Mouse (Mus musculus) lung, embryonic 15.5 days (tissue): ENCODE results near the gene Arhgef3. TPM values are rescaled to one million over a fixed set of nuclear protein-coding genes. Genes with fewer than 3 reads are reported as not detected.

ENCODE experiments used
- ATAC-seq: fragments of 200-750 bp; cut with Nextera tagmentation; 2 replicates; pipeline ENCODE4 v1.8.0; 2017; ENCODE audit warnings: moderate number of reproducible peaks, borderline replicate concordance; ENCODE audit not compliant: low FRiP score, low TSS enrichment; ENCODE audit errors: extremely low read depth
- H3K27ac ChIP-seq: fragments of 300-500 bp; sonication (generic); 2 replicates; pipeline ENCODE4 v1.5.1; 2015; ENCODE audit warnings: moderate library complexity, mild to moderate bottlenecking, inconsistent platforms
- H3K27me3 ChIP-seq: fragments of 300-500 bp; sonication (generic); 2 replicates; pipeline ENCODE4 v1.6.1; 2015; ENCODE audit warnings: inconsistent platforms
- H3K36me3 ChIP-seq: fragments of 300-500 bp; sonication (generic); 2 replicates; pipeline ENCODE4 v1.6.1; 2015; ENCODE audit warnings: inconsistent platforms
- H3K4me1 ChIP-seq: fragments of 300-500 bp; sonication (generic); 2 replicates; pipeline ENCODE4 v1.6.1; 2015; ENCODE audit warnings: inconsistent platforms
- H3K4me2 ChIP-seq: fragments of 300-500 bp; sonication (generic); 2 replicates; pipeline ENCODE4 v1.6.1; 2015; ENCODE audit warnings: inconsistent platforms, mild to moderate bottlenecking, moderate library complexity
- H3K4me3 ChIP-seq: fragments of 300-500 bp; sonication (generic); 2 replicates; pipeline ENCODE4 v1.5.1; 2015; ENCODE audit warnings: mild to moderate bottlenecking, inconsistent platforms
- H3K9ac ChIP-seq: fragments of 300-500 bp; sonication (generic); 2 replicates; pipeline ENCODE4 v1.6.1; 2015; ENCODE audit warnings: inconsistent platforms
- H3K9me3 ChIP-seq: fragments of 300-500 bp; sonication (generic); 2 replicates; pipeline ENCODE4 v1.6.1; 2016; ENCODE audit warnings: inconsistent platforms
- WGBS: fragments of 180-500 bp; shearing (Covaris S2); methylation state at CpG from one replicate; pipeline ENCODE4 v1.1.7; 2015; 5-methylcytosine and 5-hydroxymethylcytosine counted together
- polyA plus RNA-seq: library from polyadenylated mRNA; unstranded; fragments of >200 nt; fragmentation: Nextera tagmentation; extraction: Ambion mirVana; gene quantifications from 2 replicates; pipeline ENCODE4 v1.2.1, GENCODE M21; 2015

Gene Arhgef3
- polyA plus RNA-seq, 1 experiment from 2014 or later: 10.9 TPM

DNA sequence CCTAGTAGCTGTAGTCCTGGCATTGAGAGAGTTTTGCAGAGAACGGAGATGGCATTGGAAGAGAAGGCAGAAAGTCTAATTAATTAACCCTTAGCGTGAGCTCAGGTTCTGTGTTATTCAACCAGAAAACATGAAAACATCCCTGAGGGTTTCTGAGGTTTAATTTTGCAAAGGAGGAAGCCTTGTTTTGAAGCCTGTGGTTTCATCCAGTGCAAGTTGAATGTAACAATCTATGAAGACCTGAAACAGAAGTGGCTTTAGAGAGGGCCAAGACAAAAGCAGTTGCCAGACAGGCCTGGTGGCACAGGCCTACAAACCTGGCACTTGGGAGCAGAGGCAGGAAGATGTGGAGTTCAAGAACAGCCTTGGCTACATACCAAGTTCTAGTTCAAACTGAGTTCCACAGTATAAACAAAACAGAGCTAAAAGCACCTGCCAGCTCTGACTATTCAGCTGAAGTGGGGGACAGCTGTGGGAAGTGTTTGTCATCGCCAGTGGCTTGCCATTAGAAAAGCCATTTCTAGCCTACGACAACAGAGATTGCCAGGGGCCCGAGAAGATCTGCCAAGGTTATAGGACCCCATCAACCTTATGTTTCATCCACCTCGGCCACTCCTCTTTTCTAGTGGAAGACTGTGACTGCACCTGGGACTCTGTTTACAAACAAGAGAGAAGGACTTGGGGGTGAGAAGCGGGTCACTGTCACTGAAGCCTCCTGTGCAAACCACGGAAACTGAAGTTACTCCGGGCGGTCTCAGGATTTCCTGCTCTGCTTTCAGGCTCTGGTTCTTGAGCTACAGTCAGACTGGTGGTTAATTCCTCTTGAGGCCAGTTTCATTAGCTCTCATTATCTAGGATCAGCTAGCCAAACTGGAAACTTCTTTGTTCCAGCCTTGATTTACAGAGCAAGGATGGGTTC lies 287.9 kb downstream of the Arhgef3 start:
- no peaks in the 10 kb centered on the region for H3K9me3 ChIP-seq
- H3K27ac ChIP-seq: peak overlapping the region; percentile 68
- peaks cover 15% of the 10 kb centered on the region for H3K4me1 ChIP-seq
- no peak overlapping the region for H3K4me2 ChIP-seq
- no peaks in the 10 kb centered on the region for H3K27me3 ChIP-seq
- ATAC-seq: no peak
- H3K4me3 ChIP-seq: no peak overlapping the region
- H3K36me3 ChIP-seq: no peaks in the 10 kb centered on the region
- no peak overlapping the region for H3K9ac ChIP-seq
- WGBS: 43% methylated on average over 10 of the region's 10 CpGs

DNA sequence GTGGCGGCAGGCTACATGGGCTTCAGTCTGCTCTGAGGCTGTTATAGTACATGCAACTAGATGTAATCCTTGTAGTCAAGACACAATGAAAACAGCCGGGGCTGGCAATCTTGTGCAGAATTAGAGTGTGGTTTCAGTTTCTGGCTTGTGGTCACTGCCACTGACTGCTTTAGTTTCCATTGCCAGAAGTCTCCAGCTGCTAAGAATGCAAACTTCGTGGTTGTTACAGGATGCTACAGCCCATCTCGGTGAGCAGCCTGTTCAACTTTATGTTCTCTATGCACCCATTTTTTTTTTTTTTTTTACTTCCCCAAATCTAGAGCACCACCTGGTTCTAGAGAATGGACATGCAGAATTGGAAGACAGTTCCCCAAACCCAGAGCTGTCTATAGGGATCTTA lies 290.8 kb downstream of the Arhgef3 start:
- Histone ChIP-seq H3K36me3 (no peaks in the 10 kb centered on the region), H3K9me3 (no peaks in the 10 kb centered on the region), H3K4me3 (no peak overlapping the region), H3K27me3 (no peaks in the 10 kb centered on the region), H3K4me1 (peaks cover 15% of the 10 kb centered on the region), H3K9ac (no peak overlapping the region), H3K4me2 (no peak overlapping the region), H3K27ac (no peak overlapping the region)
- no peak for ATAC-seq
- WGBS: 86% methylated on average over 4 of the region's 4 CpGs

DNA sequence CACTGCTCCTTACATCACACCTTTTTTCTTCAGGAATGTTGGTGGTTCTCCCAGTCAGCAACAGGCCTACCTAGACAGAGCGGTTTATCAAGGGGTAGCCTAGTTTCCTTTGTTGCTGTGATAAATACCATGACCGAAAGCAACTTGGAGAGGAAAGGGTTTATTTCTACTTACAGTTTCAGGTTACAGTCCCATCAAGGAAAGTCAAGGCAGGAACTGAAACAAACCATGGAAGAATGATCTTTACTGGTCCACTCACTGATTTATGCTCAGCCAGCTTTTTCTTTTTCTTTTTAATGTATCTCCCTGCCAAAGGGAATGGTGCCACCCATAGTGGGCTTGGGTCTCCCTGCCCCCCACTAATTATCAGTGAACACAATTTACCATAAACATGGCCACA lies 291.2 kb downstream of the Arhgef3 start:
- Histone ChIP-seq H3K27me3 (no peaks in the 10 kb centered on the region), H3K4me1 (peaks cover 15% of the 10 kb centered on the region), H3K27ac (no peak overlapping the region), H3K4me3 (no peak overlapping the region), H3K36me3 (no peaks in the 10 kb centered on the region), H3K4me2 (no peak overlapping the region), H3K9ac (no peak overlapping the region), H3K9me3 (no peaks in the 10 kb centered on the region)
- no peak for ATAC-seq
- WGBS: 93% methylated on average over 2 of the region's 2 CpGs

DNA sequence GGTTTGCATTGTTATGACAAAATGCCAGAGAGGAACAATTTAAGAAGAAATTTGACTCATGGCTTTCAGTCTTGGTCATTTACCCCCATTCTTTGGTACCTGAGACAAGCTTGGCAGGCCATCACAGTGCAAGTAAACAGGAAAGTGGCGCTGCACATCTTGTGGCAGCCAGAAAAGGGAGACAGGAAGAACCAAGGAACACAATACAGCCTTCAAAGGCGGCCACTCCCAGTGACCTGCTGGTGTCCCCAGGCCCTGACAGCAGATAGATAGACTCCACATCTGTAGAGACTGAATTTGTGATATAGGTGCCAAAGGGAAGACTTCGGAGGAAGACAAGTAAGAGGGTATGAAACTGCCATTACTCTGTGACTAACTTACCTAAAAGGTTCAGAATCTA lies 293.5 kb downstream of the Arhgef3 start:
- Histone ChIP-seq H3K36me3 (no peaks in the 10 kb centered on the region), H3K9me3 (no peaks in the 10 kb centered on the region), H3K4me1 (no peaks in the 10 kb centered on the region), H3K27ac (no peak overlapping the region), H3K27me3 (no peaks in the 10 kb centered on the region), H3K9ac (no peak overlapping the region), H3K4me3 (no peak overlapping the region), H3K4me2 (no peak overlapping the region)
- no peak for ATAC-seq
- 62% methylated on average over 3 of the region's 3 CpGs for WGBS

DNA sequence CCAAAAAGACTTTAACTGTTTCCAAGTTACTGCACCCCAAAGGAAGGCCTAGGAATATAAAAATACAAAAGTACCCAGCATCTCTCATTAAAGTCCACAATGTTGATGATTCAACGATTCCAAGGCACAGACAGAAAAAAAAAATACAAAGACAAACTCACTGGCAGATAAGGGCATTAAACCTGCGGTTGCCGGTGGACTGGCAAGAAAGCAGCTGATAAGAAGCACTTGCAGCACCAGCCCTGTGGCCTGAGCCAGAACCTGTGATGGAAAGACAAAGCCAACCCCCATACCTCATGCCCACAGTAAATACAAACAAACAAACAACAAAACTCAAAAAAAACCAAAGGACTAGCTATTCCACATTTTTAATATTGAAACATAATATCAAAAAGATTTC lies 295.0 kb downstream of the Arhgef3 start:
- Histone ChIP-seq H3K4me1 (no peaks in the 10 kb centered on the region), H3K4me2 (no peak overlapping the region), H3K27ac (no peak overlapping the region), H3K4me3 (no peak overlapping the region), H3K9ac (no peak overlapping the region), H3K36me3 (no peaks in the 10 kb centered on the region), H3K27me3 (no peaks in the 10 kb centered on the region), H3K9me3 (no peaks in the 10 kb centered on the region)
- ATAC-seq: no peak
- 69% methylated on average over 3 of the region's 3 CpGs for WGBS

DNA sequence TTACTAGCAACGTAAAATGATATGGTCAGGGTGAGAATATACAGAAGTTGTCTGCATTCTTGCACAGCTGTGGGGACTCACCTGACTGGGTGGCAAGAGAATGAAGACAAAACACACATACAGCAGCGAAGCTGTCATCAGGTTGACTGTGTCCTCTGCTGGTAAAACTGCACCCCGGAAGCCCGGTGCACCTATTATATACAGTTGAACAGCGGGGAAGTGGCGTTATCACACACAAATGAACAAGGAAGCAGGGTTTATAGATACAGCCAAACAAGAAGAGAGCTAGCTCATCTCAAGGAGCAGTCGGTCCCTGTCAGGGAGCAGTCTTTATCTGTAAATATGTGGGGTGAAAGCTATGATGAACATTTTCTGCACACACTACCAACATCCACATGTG lies 296.8 kb downstream of the Arhgef3 start:
- Histone ChIP-seq H3K27ac (no peak overlapping the region), H3K4me3 (no peak overlapping the region), H3K4me1 (no peaks in the 10 kb centered on the region), H3K9me3 (no peaks in the 10 kb centered on the region), H3K27me3 (no peaks in the 10 kb centered on the region), H3K9ac (no peak overlapping the region), H3K36me3 (no peaks in the 10 kb centered on the region), H3K4me2 (no peak overlapping the region)
- no peak for ATAC-seq
- WGBS: 84% methylated on average over 7 of the region's 7 CpGs

DNA sequence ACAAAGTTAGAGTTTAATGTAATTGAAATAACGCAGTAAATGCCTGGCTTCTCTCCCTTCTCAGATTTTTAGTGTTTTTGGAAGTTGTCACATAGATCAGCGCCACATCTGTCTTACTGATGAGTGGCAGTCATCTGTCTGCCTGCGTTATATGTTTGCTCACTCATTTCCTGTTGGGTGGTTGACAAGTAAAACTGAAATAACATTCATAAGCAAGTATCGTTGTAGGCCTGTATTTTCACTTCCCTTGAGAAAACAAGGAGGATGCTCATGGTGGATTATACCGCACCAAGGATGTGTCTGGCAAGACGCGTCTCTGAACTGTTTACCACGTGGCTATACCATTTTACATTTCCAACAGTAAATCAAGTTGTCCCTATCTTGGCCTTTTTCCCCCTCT lies 298.0 kb downstream of the Arhgef3 start:
- no peaks in the 10 kb centered on the region for H3K36me3 ChIP-seq
- no peak overlapping the region for H3K9ac ChIP-seq
- H3K9me3 ChIP-seq: no peaks in the 10 kb centered on the region
- no peak overlapping the region for H3K4me3 ChIP-seq
- no peak for ATAC-seq
- H3K27me3 ChIP-seq: no peaks in the 10 kb centered on the region
- no peaks in the 10 kb centered on the region for H3K4me1 ChIP-seq
- H3K4me2 ChIP-seq: no peak overlapping the region
- WGBS: 74% methylated on average over 8 of the region's 8 CpGs
- H3K27ac ChIP-seq: no peak overlapping the region

DNA sequence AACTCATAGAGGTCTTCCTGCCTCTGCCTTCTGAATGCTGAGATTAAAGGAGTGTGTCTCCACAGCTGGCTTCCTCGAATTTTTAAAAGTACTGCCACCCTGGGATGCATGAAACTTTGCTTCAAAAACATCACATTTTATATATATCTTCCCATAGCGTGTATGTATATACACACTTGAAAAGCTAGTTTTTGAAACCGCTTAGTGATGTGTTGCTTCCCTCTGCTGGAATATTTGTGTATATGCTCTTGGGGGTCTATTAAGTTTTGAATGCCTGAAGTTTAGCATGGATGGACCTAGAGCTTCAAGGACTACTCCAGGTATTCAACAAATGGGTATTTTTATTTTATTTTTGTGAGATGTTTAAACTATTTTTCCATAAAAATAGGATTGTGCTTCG lies 299.3 kb downstream of the Arhgef3 start:
- 33% methylated on average over 4 of the region's 4 CpGs for WGBS
- H3K4me2 ChIP-seq: no peak overlapping the region
- no peak for ATAC-seq
- no peak overlapping the region for H3K4me3 ChIP-seq
- no peak overlapping the region for H3K9ac ChIP-seq
- H3K9me3 ChIP-seq: no peaks in the 10 kb centered on the region
- H3K36me3 ChIP-seq: no peaks in the 10 kb centered on the region
- no peak overlapping the region for H3K27ac ChIP-seq
- H3K4me1 ChIP-seq: no peaks in the 10 kb centered on the region
- no peaks in the 10 kb centered on the region for H3K27me3 ChIP-seq

DNA sequence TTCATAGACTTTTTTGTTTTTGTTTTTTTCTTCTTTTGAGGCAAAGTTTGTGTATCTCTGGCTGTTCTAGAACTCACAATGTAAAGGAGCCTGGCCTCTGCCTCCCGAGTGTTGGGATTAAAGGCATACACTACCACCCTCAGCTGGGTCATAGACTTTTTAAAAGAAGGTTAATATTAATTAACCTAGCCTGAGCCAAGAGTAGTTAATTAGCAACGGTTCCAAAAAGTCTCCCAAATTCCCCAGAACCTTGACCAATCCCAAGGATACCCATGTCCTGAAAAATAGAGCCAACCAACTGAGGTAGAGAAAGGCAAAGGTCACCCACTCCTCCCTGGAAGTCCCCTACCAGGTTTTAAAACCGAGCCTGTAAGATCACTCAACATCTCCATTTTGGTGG lies 306.1 kb downstream of the Arhgef3 start:
- no peak overlapping the region for H3K4me2 ChIP-seq
- 66% methylated on average over 3 of the region's 3 CpGs for WGBS
- H3K27ac ChIP-seq: no peak overlapping the region
- H3K36me3 ChIP-seq: no peaks in the 10 kb centered on the region
- no peaks in the 10 kb centered on the region for H3K9me3 ChIP-seq
- ATAC-seq: no peak
- H3K27me3 ChIP-seq: no peaks in the 10 kb centered on the region
- H3K4me1 ChIP-seq: no peaks in the 10 kb centered on the region
- H3K4me3 ChIP-seq: no peak overlapping the region
- H3K9ac ChIP-seq: no peak overlapping the region

DNA sequence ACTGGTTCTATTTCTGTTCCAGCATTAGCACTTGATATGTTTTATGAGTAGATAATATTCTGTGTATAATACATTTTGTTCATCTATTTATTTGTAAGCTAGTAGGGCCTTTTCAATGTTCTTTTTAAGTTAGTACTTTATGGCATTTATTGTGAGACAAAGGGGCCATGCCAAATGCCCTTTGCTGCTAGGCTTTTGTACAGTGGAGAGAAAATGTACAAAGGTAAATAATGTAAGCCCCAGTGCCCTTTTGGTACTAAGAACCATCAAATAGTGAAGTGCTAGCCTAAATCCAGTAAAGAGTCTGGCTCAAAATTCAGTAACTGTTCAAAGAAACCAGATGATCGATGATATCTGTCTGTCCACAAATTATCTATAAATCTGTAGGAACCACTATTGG lies 307.6 kb downstream of the Arhgef3 start:
- no peak overlapping the region for H3K27ac ChIP-seq
- ATAC-seq: no peak
- H3K4me1 ChIP-seq: no peaks in the 10 kb centered on the region
- no peak overlapping the region for H3K9ac ChIP-seq
- H3K9me3 ChIP-seq: no peaks in the 10 kb centered on the region
- WGBS: 97% methylated on average over 1 of the region's 1 CpGs
- H3K4me2 ChIP-seq: no peak overlapping the region
- no peak overlapping the region for H3K4me3 ChIP-seq
- H3K36me3 ChIP-seq: no peaks in the 10 kb centered on the region
- no peaks in the 10 kb centered on the region for H3K27me3 ChIP-seq

DNA sequence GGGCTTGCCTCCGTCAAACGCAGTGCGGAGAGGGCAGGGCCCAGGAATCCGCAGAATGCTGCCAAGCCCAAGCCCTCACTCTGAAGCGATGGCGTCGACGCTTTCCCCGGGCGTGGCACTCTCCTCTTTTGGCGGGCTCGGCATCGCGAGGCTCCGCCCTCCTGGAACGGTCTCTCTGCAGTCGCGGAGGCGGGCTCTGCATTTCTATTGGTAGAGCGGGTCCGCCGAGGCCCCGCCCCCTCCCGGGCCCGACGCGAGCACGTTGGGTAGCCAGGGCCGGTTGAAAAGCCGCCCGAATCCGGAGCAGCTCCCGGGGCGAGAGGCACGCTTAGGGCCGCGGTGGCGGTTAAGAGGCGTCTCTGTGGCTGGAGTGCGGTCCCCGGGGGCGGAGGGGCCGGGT lies 313.9 kb downstream of the Arhgef3 start, which contains the start of gene Fam208a:
Gene Fam208a (plus strand): TSS at position 262 of the 400 bp plus-strand sequence.
- Histone ChIP-seq H3K27ac (peak within 1 kb of the TSS; percentile 99), H3K4me2 (peak within 1 kb of the TSS; percentile 77), H3K4me1 (peaks cover 7% of the 10 kb centered on the region; the same call in 1 of the 2 replicates), H3K27me3 (no peaks in the 10 kb centered on the region), H3K9ac (peak within 1 kb of the TSS; percentile 86), H3K4me3 (peak within 1 kb of the TSS; percentile 61), H3K9me3 (0 out of 2 replicates have a peak, but pooled peaks cover 7% of the 10 kb centered on the region), H3K36me3 (peaks cover 24% of the 10 kb centered on the region; the same call in 1 of the 2 replicates)
- peak; percentile 95 for ATAC-seq
- WGBS: under 1% methylated on average over 43 of the region's 43 CpGs

DNA sequence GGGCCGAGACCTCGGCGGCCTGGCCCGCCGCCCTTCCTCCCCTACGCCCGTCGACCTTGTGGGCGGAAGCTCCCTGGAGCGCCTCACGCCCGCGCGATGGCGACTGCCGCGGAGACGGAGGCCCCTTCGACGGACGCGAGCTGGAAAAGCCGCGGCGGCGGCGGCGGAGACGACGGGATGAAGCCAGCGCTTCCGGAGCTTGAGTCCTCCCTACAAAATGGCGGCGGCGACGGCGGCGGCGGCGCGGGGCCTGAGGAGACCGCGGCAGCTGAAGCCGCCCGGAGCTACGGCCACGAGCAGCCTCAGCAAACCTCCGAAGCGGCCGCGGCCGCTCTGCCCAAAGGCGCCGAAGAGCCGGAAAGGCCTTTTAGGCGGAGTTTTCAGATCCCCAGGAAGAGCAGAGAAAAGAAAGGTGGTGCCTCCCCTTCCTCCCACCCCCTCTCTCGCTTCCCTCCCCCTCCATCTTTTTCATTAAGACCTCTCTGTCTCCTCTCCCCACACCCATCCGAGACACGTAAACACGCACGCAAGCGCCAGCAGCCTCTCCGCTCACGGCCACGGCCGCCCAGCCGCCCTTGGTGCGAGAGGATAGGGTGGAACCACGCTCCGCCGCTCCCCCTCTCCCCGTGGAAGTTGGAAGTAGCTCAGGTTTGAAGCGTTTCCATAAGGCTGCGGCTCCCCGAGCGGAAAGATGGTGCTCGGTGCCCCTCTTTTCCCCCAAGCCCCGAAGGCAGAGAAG lies 314.4 kb downstream of the Arhgef3 start:
- ATAC-seq: peak; percentile 83
- H3K36me3 ChIP-seq: peaks cover 25% of the 10 kb centered on the region; the same call in 1 of the 2 replicates
- no peaks in the 10 kb centered on the region for H3K27me3 ChIP-seq
- H3K4me3 ChIP-seq: peak overlapping the region; percentile 61
- H3K9me3 ChIP-seq: 0 out of 2 replicates have a peak, but pooled peaks cover 7% of the 10 kb centered on the region
- H3K27ac ChIP-seq: peak overlapping the region; percentile 99
- under 1% methylated on average over 67 of the region's 78 CpGs for WGBS
- H3K9ac ChIP-seq: peak overlapping the region; percentile 86
- peaks cover 7% of the 10 kb centered on the region; the same call in 1 of the 2 replicates for H3K4me1 ChIP-seq
- H3K4me2 ChIP-seq: peak overlapping the region; percentile 77
